ENCODE assay signal across 27 mouse cellular contexts in the genomic region with DNA sequence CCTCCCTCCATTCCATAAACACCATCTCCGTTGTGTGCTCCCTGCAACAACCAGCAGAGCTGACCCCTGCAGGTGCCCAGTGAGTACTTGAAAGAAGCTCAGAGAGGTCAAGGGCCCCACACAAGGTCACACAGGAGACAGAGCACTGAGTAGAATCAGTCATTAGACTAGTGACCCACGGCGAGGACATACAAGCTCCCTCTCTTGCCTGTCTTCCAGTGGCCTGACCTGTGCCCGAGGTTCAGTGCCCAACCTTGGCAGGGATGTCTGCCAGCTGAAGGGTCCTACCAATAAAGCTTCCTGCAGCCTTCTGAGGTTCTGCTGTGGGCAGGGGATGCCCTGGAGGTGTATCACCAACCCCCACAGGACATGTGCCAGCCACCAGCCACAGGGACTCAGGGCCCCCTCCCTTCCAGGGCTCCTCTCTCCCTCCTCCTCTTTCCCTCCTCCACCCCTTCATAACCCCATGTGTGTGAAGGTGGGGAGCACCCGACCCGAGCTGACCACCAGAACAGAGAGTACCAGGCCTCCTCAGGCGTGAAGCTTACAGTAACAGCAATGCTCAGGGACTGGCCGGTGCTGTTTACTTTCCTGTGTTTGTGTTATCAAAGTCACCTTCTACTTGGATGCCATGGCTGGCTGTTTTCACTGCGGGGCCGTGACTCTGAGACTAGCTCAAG. TPM values are rescaled to one million over a fixed set of nuclear protein-coding genes. Genes with fewer than 3 reads are reported as not detected.
DNase-seq lines count a peak whose midpoint lies in the region; ATAC-seq and TF ChIP-seq lines count a peak whose summit lies in the region.
"Had no signal": no experiment of that assay in that cellular context is flagged by ENCODE, and none has a peak within 500 bp of the region (broad histone marks: within the 10 kb centered on the region; RNA-seq: fewer than 3 reads in every experiment).

No protein-coding gene starts in this region.

- 0 out of 2 replicates have a peak overlapping the region, but pooled peaks have one; percentile 4 for H3K27ac ChIP-seq in heart, postnatal 0 days (ENCODE audit: low read depth)
- H3K27ac ChIP-seq in liver, embryonic 16.5 days (ENCODE audit: low read length), result no peak overlapping the region
- H3K27ac ChIP-seq in liver, postnatal 0 days (ENCODE audit: low read depth), result no peak overlapping the region
- peak overlapping the region; percentile 50; the same call in 1 of the 2 replicates for H3K27ac ChIP-seq in kidney, postnatal 0 days
- no peak overlapping the region for H3K27ac ChIP-seq in midbrain, embryonic 11.5 days (ENCODE audit: low read depth, low read length)
- H3K27ac ChIP-seq: embryonic facial prominence, embryonic 13.5 days; hindbrain, embryonic 15.5 days; intestine, embryonic 15.5 days; left cerebral cortex, adult 2 months; limb, embryonic 10.5 days; liver, embryonic 12.5 days; lung, embryonic 15.5 days; midbrain, embryonic 10.5 days had no signal

- H3K9me3 ChIP-seq in heart, postnatal 0 days (replicated peaks; ENCODE audit: control insufficient read depth, low read length), result no peaks in the 10 kb centered on the region
- H3K9me3 ChIP-seq in liver, embryonic 16.5 days (replicated peaks; ENCODE audit: control insufficient read depth, low read length), result no peaks in the 10 kb centered on the region
- no peaks in the 10 kb centered on the region for H3K9me3 ChIP-seq in liver, postnatal 0 days (ENCODE audit: low read length)
- no peaks in the 10 kb centered on the region for H3K9me3 ChIP-seq in kidney, postnatal 0 days (replicated peaks; ENCODE audit: low read length)
- H3K9me3 ChIP-seq in midbrain, embryonic 11.5 days (ENCODE audit: control insufficient read depth, low read length), result no peaks in the 10 kb centered on the region
- H3K9me3 ChIP-seq: embryonic facial prominence, embryonic 13.5 days; hindbrain, embryonic 15.5 days; intestine, embryonic 15.5 days; limb, embryonic 10.5 days; liver, embryonic 12.5 days; lung, embryonic 15.5 days; midbrain, embryonic 10.5 days had no signal

- DNase-seq in heart, postnatal 0 days (ENCODE audit: low spot score), result no peak
- no peak for DNase-seq in heart, postnatal 14 days
- DNase-seq in liver, postnatal 0 days, result no peak
- DNase-seq in kidney, postnatal 0 days (ENCODE audit: low spot score), result peak; percentile 15
- DNase-seq in midbrain, embryonic 11.5 days (ENCODE audit: low spot score, missing footprints), result no peak
- DNase-seq: adrenal gland, postnatal 10 days; cerebellum, adult 11 months; cerebellum, postnatal 10 days; lung, postnatal 4 days; right cerebral cortex, postnatal 25 days had no signal

- intact Hi-C loops in heart, postnatal 14 days (cut with DNase I), result no loop called here

- no peak overlapping the region for H3K9ac ChIP-seq in heart, postnatal 0 days (replicated peaks; ENCODE audit: low read depth, low read length)
- H3K9ac ChIP-seq in liver, embryonic 16.5 days (ENCODE audit: low read depth, low read length), result no peak overlapping the region
- H3K9ac ChIP-seq in liver, postnatal 0 days (replicated peaks), result no peak overlapping the region
- no peak overlapping the region for H3K9ac ChIP-seq in kidney, postnatal 0 days (ENCODE audit: low read depth, low read length)
- no peak overlapping the region for H3K9ac ChIP-seq in midbrain, embryonic 11.5 days (ENCODE audit: low read length)
- H3K9ac ChIP-seq: embryonic facial prominence, embryonic 13.5 days; hindbrain, embryonic 15.5 days; intestine, embryonic 15.5 days; liver, embryonic 12.5 days; lung, embryonic 15.5 days had no signal

- H3K36me3 ChIP-seq in heart, postnatal 0 days (replicated peaks; ENCODE audit: control insufficient read depth, insufficient read depth, low read length), result no peaks in the 10 kb centered on the region
- H3K36me3 ChIP-seq in liver, embryonic 16.5 days (ENCODE audit: control insufficient read depth, insufficient read depth), result no peaks in the 10 kb centered on the region
- no peaks in the 10 kb centered on the region for H3K36me3 ChIP-seq in liver, postnatal 0 days (replicated peaks; ENCODE audit: insufficient read depth, low read length)
- no peaks in the 10 kb centered on the region for H3K36me3 ChIP-seq in kidney, postnatal 0 days (ENCODE audit: insufficient read depth, low read length)
- no peaks in the 10 kb centered on the region for H3K36me3 ChIP-seq in midbrain, embryonic 11.5 days (ENCODE audit: control insufficient read depth, insufficient read depth, low read length)
- H3K36me3 ChIP-seq: embryonic facial prominence, embryonic 13.5 days; hindbrain, embryonic 15.5 days; intestine, embryonic 15.5 days; limb, embryonic 10.5 days; liver, embryonic 12.5 days; lung, embryonic 15.5 days; midbrain, embryonic 10.5 days had no signal

- H3K4me1 ChIP-seq in heart, postnatal 0 days (ENCODE audit: control insufficient read depth, insufficient read depth), result peaks cover 13% of the 10 kb centered on the region
- peaks cover 14% of the 10 kb centered on the region for H3K4me1 ChIP-seq in liver, embryonic 16.5 days (ENCODE audit: control insufficient read depth, low read depth, low read length)
- H3K4me1 ChIP-seq in liver, postnatal 0 days (ENCODE audit: insufficient read depth), result peaks cover 21% of the 10 kb centered on the region
- peaks cover 35% of the 10 kb centered on the region for H3K4me1 ChIP-seq in kidney, postnatal 0 days (replicated peaks; ENCODE audit: insufficient read depth, low read length)
- H3K4me1 ChIP-seq in midbrain, embryonic 11.5 days (ENCODE audit: control insufficient read depth, insufficient read depth, low read length), result no peaks in the 10 kb centered on the region

- ATAC-seq in heart, postnatal 0 days (ENCODE audit: insufficient read depth, low read depth), result no peak
- ATAC-seq in liver, embryonic 16.5 days (ENCODE audit: low read depth), result 0 out of 2 replicates have a peak, but pooled peaks have one; percentile 30
- ATAC-seq in liver, postnatal 0 days, result no peak
- ATAC-seq in kidney, postnatal 0 days (replicated peaks; ENCODE audit: low FRiP score, low read depth), result no peak; the same call in 1 of the 2 replicates
- ATAC-seq in activated CD4-positive, CD25-positive, alpha-beta regulatory T cell, adult 4 months, result no peak
- no peak for ATAC-seq in midbrain, embryonic 11.5 days (ENCODE audit: low FRiP score)
- ATAC-seq: forebrain, embryonic 16.5 days; intestine, embryonic 15.5 days; liver, embryonic 12.5 days had no signal

- H3K4me3 ChIP-seq in heart, postnatal 0 days (ENCODE audit: low read depth, low read length), result no peak overlapping the region
- H3K4me3 ChIP-seq in liver, embryonic 16.5 days (ENCODE audit: low read depth, low read length), result no peak overlapping the region
- no peak overlapping the region for H3K4me3 ChIP-seq in liver, postnatal 0 days (ENCODE audit: low read depth, low read length)
- H3K4me3 ChIP-seq in kidney, postnatal 0 days (replicated peaks; ENCODE audit: low read depth, low read length), result no peak overlapping the region
- H3K4me3 ChIP-seq in midbrain, embryonic 11.5 days (ENCODE audit: low read depth, low read length), result no peak overlapping the region
- H3K4me3 ChIP-seq: embryonic facial prominence, embryonic 13.5 days; hindbrain, embryonic 15.5 days; intestine, embryonic 15.5 days; left cerebral cortex, adult 2 months; limb, embryonic 10.5 days; liver, embryonic 12.5 days; lung, embryonic 15.5 days; midbrain, embryonic 10.5 days had no signal

- no peak for TF ChIP-seq EP300 in heart, postnatal 0 days (IDR thresholded peaks at IDR 0.05; ENCODE audit: low read depth)
- TF ChIP-seq EP300 in liver, postnatal 0 days (IDR thresholded peaks at IDR 0.05; ENCODE audit: low read depth), result no peak

- no peak for TF ChIP-seq CTCF in heart, postnatal 0 days (IDR thresholded peaks at IDR 0.05; ENCODE audit: low read depth)
- TF ChIP-seq CTCF in liver, postnatal 0 days (IDR thresholded peaks at IDR 0.05; ENCODE audit: low read depth), result no peak
- no peak for TF ChIP-seq CTCF in kidney, postnatal 0 days (IDR thresholded peaks at IDR 0.05; ENCODE audit: low read depth)

- WGBS in heart, postnatal 0 days, result 61% methylated on average over 10 of the region's 10 CpGs
- WGBS in liver, embryonic 16.5 days (ENCODE audit: insufficient replicate concordance), result 63% methylated on average over 10 of the region's 10 CpGs
- WGBS in liver, postnatal 0 days (ENCODE audit: insufficient replicate concordance), result 56% methylated on average over 10 of the region's 10 CpGs
- 31% methylated on average over 10 of the region's 10 CpGs for WGBS in kidney, postnatal 0 days
- WGBS in midbrain, embryonic 11.5 days, result 87% methylated on average over 10 of the region's 10 CpGs

- H3K4me2 ChIP-seq in heart, postnatal 0 days (ENCODE audit: low read depth, low read length), result no peak overlapping the region
- no peak overlapping the region for H3K4me2 ChIP-seq in liver, embryonic 16.5 days (ENCODE audit: low read depth, low read length)
- H3K4me2 ChIP-seq in liver, postnatal 0 days (ENCODE audit: low read depth, low read length), result no peak overlapping the region
- H3K4me2 ChIP-seq in kidney, postnatal 0 days (ENCODE audit: low read length), result no peak overlapping the region
- H3K4me2 ChIP-seq in midbrain, embryonic 11.5 days, result no peak overlapping the region
- H3K4me2 ChIP-seq: embryonic facial prominence, embryonic 13.5 days; hindbrain, embryonic 15.5 days; intestine, embryonic 15.5 days; liver, embryonic 12.5 days; lung, embryonic 15.5 days had no signal

- no peaks in the 10 kb centered on the region for H3K27me3 ChIP-seq in heart, postnatal 0 days (ENCODE audit: control insufficient read depth, insufficient read depth, low read length)
- no peaks in the 10 kb centered on the region for H3K27me3 ChIP-seq in liver, embryonic 16.5 days (ENCODE audit: control insufficient read depth, insufficient read depth, low read depth, low read length)
- no peaks in the 10 kb centered on the region for H3K27me3 ChIP-seq in liver, postnatal 0 days (ENCODE audit: insufficient read depth, low read length)
- no peaks in the 10 kb centered on the region for H3K27me3 ChIP-seq in kidney, postnatal 0 days (ENCODE audit: insufficient read depth, low read length)
- H3K27me3 ChIP-seq in midbrain, embryonic 11.5 days (ENCODE audit: control insufficient read depth, insufficient read depth, low read length), result no peaks in the 10 kb centered on the region
- H3K27me3 ChIP-seq: embryonic facial prominence, embryonic 13.5 days; hindbrain, embryonic 15.5 days; intestine, embryonic 15.5 days; liver, embryonic 12.5 days; lung, embryonic 15.5 days had no signal

RNA-seq across cellular contexts. Expression of a gene that starts 8.7 kb away (rescaled TPM):
- 17.0 and 18.9 TPM in 2 replicates for total RNA-seq in heart, postnatal 0 days (2014; rRNA removed; ENCODE audit: low replicate concordance)
- 8.1 and 10.2 TPM in 2 replicates for polyA plus RNA-seq in heart, postnatal 0 days (2015; fragmentation: Nextera tagmentation; extraction: Ambion mirVana)
- total RNA-seq in heart, postnatal 14 days (2021), result 10 to 100 TPM; 33.9 to 35.3 TPM
- polyA plus RNA-seq in liver, embryonic 16.5 days (2015; fragmentation: Nextera tagmentation; extraction: Ambion mirVana), result 2.6 and 3.4 TPM in 2 replicates
- polyA plus RNA-seq in liver, postnatal 0 days (2015; fragmentation: Nextera tagmentation; extraction: Ambion mirVana), result 2.7 and 3.1 TPM in 2 replicates
- polyA plus RNA-seq in kidney, postnatal 0 days (2015; fragmentation: Nextera tagmentation; extraction: Ambion mirVana), result 4.8 and 5.0 TPM in 2 replicates
- polyA plus RNA-seq in activated CD4-positive, CD25-positive, alpha-beta regulatory T cell, adult 4 months (2017; shearing (Covaris generic)), result under 1 TPM; 0.24 to 0.60 TPM
- 0.98 and 1.2 TPM in 2 replicates for polyA plus RNA-seq in midbrain, embryonic 11.5 days (2014; fragmentation: Nextera tagmentation; extraction: Ambion mirVana)

RNA-seq across cellular contexts. Expression of a gene that starts 14.4 kb away (rescaled TPM):
- not detected in 2 replicates for total RNA-seq in heart, postnatal 0 days (2014; rRNA removed; ENCODE audit: low replicate concordance)
- not detected in 2 replicates for polyA plus RNA-seq in heart, postnatal 0 days (2015; fragmentation: Nextera tagmentation; extraction: Ambion mirVana)
- total RNA-seq in heart, postnatal 14 days (2021), result not detected
- not detected in 2 replicates for polyA plus RNA-seq in liver, embryonic 16.5 days (2015; fragmentation: Nextera tagmentation; extraction: Ambion mirVana)
- not detected in 2 replicates for polyA plus RNA-seq in liver, postnatal 0 days (2015; fragmentation: Nextera tagmentation; extraction: Ambion mirVana)
- 0.12 and 0.22 TPM in 2 replicates for polyA plus RNA-seq in kidney, postnatal 0 days (2015; fragmentation: Nextera tagmentation; extraction: Ambion mirVana)
- not detected for polyA plus RNA-seq in activated CD4-positive, CD25-positive, alpha-beta regulatory T cell, adult 4 months (2017; shearing (Covaris generic))
- polyA plus RNA-seq in midbrain, embryonic 11.5 days (2014; fragmentation: Nextera tagmentation; extraction: Ambion mirVana), result 0.16 TPM in 1 of 2 replicates, not detected in the other
- total RNA-seq: adrenal gland, postnatal 10 days; gastrocnemius, adult 8-10 months; heart, adult 18-20 months; heart, postnatal 25 days; left cerebral cortex, adult 2 months had no signal
- polyA plus RNA-seq: embryonic facial prominence, embryonic 13.5 days; forebrain, embryonic 16.5 days; hindbrain, embryonic 15.5 days; intestine, embryonic 15.5 days; limb, embryonic 10.5 days; liver, embryonic 12.5 days; lung, embryonic 15.5 days; midbrain, embryonic 10.5 days; spleen, adult 2 months; stomach, embryonic 14.5 days; thymus, postnatal 0 days had no signal

Comparison
In these comparisons a context has a peak if more than half of its experiments do, and no peak if none do; other contexts are left out.
1. H3K27ac ChIP-seq: peak in heart, postnatal 0 days (single experiment) and kidney, postnatal 0 days (single experiment); none in liver, embryonic 16.5 days (single experiment), liver, postnatal 0 days (single experiment) and midbrain, embryonic 11.5 days (single experiment).